Mouse (Mus musculus) limb, embryonic 14.5 days (tissue): ENCODE results near the gene Mef2a. TPM values are rescaled to one million over a fixed set of nuclear protein-coding genes. Genes with fewer than 3 reads are reported as not detected.

ENCODE experiments used
- ATAC-seq: fragments of 200-750 bp; cut with Nextera tagmentation; 2 replicates; pipeline ENCODE4 v1.8.0; 2017; ENCODE audit warnings: low read depth, moderate number of reproducible peaks, moderate TSS enrichment; ENCODE audit not compliant: low FRiP score
- DNase-seq: peaks from one replicate; pipeline ENCODE4 v3.0.0-alpha.2; 2015; ENCODE audit warnings: low spot score
- H3K27ac ChIP-seq: fragments of 300-500 bp; sonication (generic); replicated peaks from 2 replicates; pipeline ENCODE4 v1.5.1; 2014; ENCODE audit warnings: low read depth, mild to moderate bottlenecking, low read length, moderate library complexity, mixed read lengths
- H3K27me3 ChIP-seq: fragments of 300-500 bp; sonication (generic); 2 replicates; pipeline ENCODE4 v1.6.1; 2014; ENCODE audit warnings: low read length, mixed read lengths; ENCODE audit not compliant: control insufficient read depth, insufficient read depth
- H3K36me3 ChIP-seq: fragments of 300-500 bp; sonication (generic); 2 replicates; pipeline ENCODE4 v1.6.1; 2014; ENCODE audit warnings: mild to moderate bottlenecking, low read length, moderate library complexity, mixed read lengths; ENCODE audit not compliant: control insufficient read depth, insufficient read depth
- H3K4me1 ChIP-seq: fragments of 300-500 bp; sonication (generic); 2 replicates; pipeline ENCODE4 v1.6.1; 2014; ENCODE audit warnings: antibody characterized with exemption, low read length, mixed read lengths; ENCODE audit not compliant: control insufficient read depth, insufficient read depth
- H3K4me2 ChIP-seq: fragments of 300-500 bp; sonication (generic); replicated peaks from 2 replicates; pipeline ENCODE4 v1.6.1; 2014; ENCODE audit warnings: low read depth, mild to moderate bottlenecking, low read length, moderate library complexity; ENCODE audit not compliant: severe bottlenecking
- H3K4me3 ChIP-seq: fragments of 300-500 bp; sonication (generic); replicated peaks from 2 replicates; pipeline ENCODE4 v1.5.1; 2014; ENCODE audit warnings: low read length
- H3K9ac ChIP-seq: fragments of 300-500 bp; sonication (generic); 2 replicates; pipeline ENCODE4 v1.6.1; 2014; ENCODE audit warnings: mild to moderate bottlenecking, low read depth, low read length, moderate library complexity; ENCODE audit not compliant: severe bottlenecking
- H3K9me3 ChIP-seq: fragments of 300-500 bp; sonication (generic); 2 replicates; pipeline ENCODE4 v1.6.1; 2016; ENCODE audit warnings: low read length; ENCODE audit not compliant: control insufficient read depth
- POLR2A ChIP-seq: fragments of 200-500 bp; IDR thresholded peaks from 2 replicates; pipeline ENCODE4 v1.8.0; 2012; ENCODE audit warnings: inconsistent platforms, mild to moderate bottlenecking, moderate library complexity, borderline replicate concordance; ENCODE audit not compliant: insufficient read depth, insufficient read length; ENCODE audit errors: extremely low read depth
- WGBS: fragments of 180-500 bp; shearing (Covaris S2); extraction: QIAGEN DNeasy Blood & Tissue Kit; methylation state at CpG from one replicate; pipeline ENCODE4 v1.1.7; 2014; 5-methylcytosine and 5-hydroxymethylcytosine counted together
- polyA plus RNA-seq, 2 experiments: library from polyadenylated mRNA; depleted of rRNA in 1 of 2; stranded (reverse) in 1 of 2; unstranded in 1 of 2; fragments of >200 nt; fragmentation: Nextera tagmentation in 1 of 2; extraction: Ambion mirVana in 1 of 2; gene quantifications; 2 replicates each; pipeline versions ENCODE4 v1.2.1 to v1.2.3; 2012 to 2014

The Mef2a gene
- polyA plus RNA-seq, 2 experiments, result 41.5 to 52.0 TPM

- no peak overlapping the region; the same call in 1 of the 2 replicates for H3K27ac ChIP-seq
- H3K9ac ChIP-seq, result no peak overlapping the region
- WGBS, result 65% methylated on average over 8 of the region's 8 CpGs
- H3K36me3 ChIP-seq, result no peaks in the 10 kb centered on the region
- H3K4me3 ChIP-seq, result no peak overlapping the region
- ATAC-seq (peak; percentile 71), DNase-seq (peak; percentile 52)
- H3K4me2 ChIP-seq, result no peak overlapping the region
- H3K9me3 ChIP-seq, result no peaks in the 10 kb centered on the region
- TF ChIP-seq POLR2A, result no peak
- H3K27me3 ChIP-seq, result no peaks in the 10 kb centered on the region
- H3K4me1 ChIP-seq, result 0 out of 2 replicates have a peak, but pooled peaks cover 4% of the 10 kb centered on the region
Observed at GRCm38 (mm10) chr7:67414766-67415165, 42.1 kb upstream of the Mef2a start.

GRCm38 (mm10) chr7:67412686-67413085 is 40.0 kb upstream of the Mef2a start:
- Histone ChIP-seq H3K4me2 (no peak overlapping the region), H3K9me3 (no peaks in the 10 kb centered on the region), H3K4me1 (no peaks in the 10 kb centered on the region), H3K27ac (no peak overlapping the region), H3K27me3 (no peaks in the 10 kb centered on the region), H3K4me3 (no peak overlapping the region), H3K9ac (0 out of 2 replicates have a peak overlapping the region, but pooled peaks have one; percentile 3), H3K36me3 (no peaks in the 10 kb centered on the region)
- no peak for DNase-seq
- 57% methylated on average over 10 of the region's 10 CpGs for WGBS
- TF ChIP-seq POLR2A, result no peak
- ATAC-seq, result no peak

- Histone ChIP-seq H3K9ac (no peak overlapping the region), H3K4me1 (no peaks in the 10 kb centered on the region), H3K9me3 (0 out of 2 replicates have a peak, but pooled peaks cover 3% of the 10 kb centered on the region), H3K4me2 (no peak overlapping the region), H3K4me3 (no peak overlapping the region), H3K27ac (no peak overlapping the region), H3K27me3 (no peaks in the 10 kb centered on the region), H3K36me3 (no peaks in the 10 kb centered on the region)
- no peak for TF ChIP-seq POLR2A
- DNase-seq (no peak), ATAC-seq (no peak)
- WGBS, result 84% methylated on average over 2 of the region's 2 CpGs
Observed at GRCm38 (mm10) chr7:67407019-67407418, 34.4 kb upstream of the Mef2a start.

- 76% methylated on average over 2 of the region's 2 CpGs for WGBS
- Histone ChIP-seq H3K27ac (no peak overlapping the region), H3K27me3 (no peaks in the 10 kb centered on the region), H3K4me1 (no peaks in the 10 kb centered on the region), H3K4me3 (no peak overlapping the region), H3K4me2 (no peak overlapping the region), H3K36me3 (no peaks in the 10 kb centered on the region), H3K9me3 (0 out of 2 replicates have a peak, but pooled peaks cover 3% of the 10 kb centered on the region), H3K9ac (no peak overlapping the region)
- DNase-seq (no peak), ATAC-seq (no peak)
- no peak for TF ChIP-seq POLR2A
Observed at GRCm38 (mm10) chr7:67404176-67404575, 31.5 kb upstream of the Mef2a start.

GRCm38 (mm10) chr7:67402353-67402752 is 29.7 kb upstream of the Mef2a start:
- ATAC-seq, result no peak
- Histone ChIP-seq H3K4me1 (no peaks in the 10 kb centered on the region), H3K27ac (no peak overlapping the region), H3K9ac (no peak overlapping the region), H3K4me2 (no peak overlapping the region), H3K9me3 (0 out of 2 replicates have a peak, but pooled peaks cover 3% of the 10 kb centered on the region), H3K4me3 (no peak overlapping the region), H3K27me3 (no peaks in the 10 kb centered on the region), H3K36me3 (no peaks in the 10 kb centered on the region)
- no peak for TF ChIP-seq POLR2A
- no peak for DNase-seq
- 81% methylated on average over 7 of the region's 7 CpGs for WGBS

- no peak overlapping the region for H3K9ac ChIP-seq
- WGBS, result 64% methylated on average over 5 of the region's 5 CpGs
Observed at GRCm38 (mm10) chr7:67401379-67401778, 28.7 kb upstream of the Mef2a start.

More at GRCm38 (mm10) chr7:67401379-67401778, 28.7 kb upstream of the Mef2a start:
- no peak for DNase-seq
- Histone ChIP-seq H3K4me3 (no peak overlapping the region), H3K36me3 (no peaks in the 10 kb centered on the region), H3K9me3 (0 out of 2 replicates have a peak, but pooled peaks cover 3% of the 10 kb centered on the region), H3K4me1 (no peaks in the 10 kb centered on the region), H3K27ac (no peak overlapping the region), H3K4me2 (no peak overlapping the region), H3K27me3 (no peaks in the 10 kb centered on the region)
- TF ChIP-seq POLR2A, result no peak
- ATAC-seq, result no peak
